21 mouse cellular contexts compared by ENCODE assay signal in genomic region chr6:108008323-108008722, GRCm38 (mm10).
"Had no signal": no experiment of that assay in that cellular context is flagged by ENCODE, and none has a peak within 500 bp of the region (broad histone marks: within the 10 kb centered on the region; RNA-seq: fewer than 3 reads in every experiment).

No protein-coding gene starts in this region.

- DNase-seq: kidney, adult 11 months; kidney, adult 8-10 months; kidney, postnatal 25 days; left cerebral cortex, postnatal 4 days; liver, postnatal 0 days; lung, embryonic 14.5 days; retina, postnatal 1 day; right cerebral cortex, postnatal 25 days; spleen, adult 18-20 months; thymus, adult 18-20 months; thymus, postnatal 36 days had no signal

- H3K9ac ChIP-seq: limb, embryonic 12.5 days; limb, embryonic 15.5 days; liver, embryonic 14.5 days; liver, postnatal 0 days; lung, embryonic 14.5 days; midbrain, embryonic 13.5 days; neural tube, embryonic 13.5 days; stomach, embryonic 15.5 days had no signal

- H3K36me3 ChIP-seq: limb, embryonic 12.5 days; limb, embryonic 15.5 days; midbrain, embryonic 13.5 days; neural tube, embryonic 13.5 days; stomach, embryonic 15.5 days had no signal

- ATAC-seq: liver, postnatal 0 days; lung, postnatal 0 days; midbrain, embryonic 13.5 days had no signal

- H3K4me1 ChIP-seq: limb, embryonic 12.5 days; limb, embryonic 15.5 days; midbrain, embryonic 13.5 days; neural tube, embryonic 13.5 days; stomach, embryonic 15.5 days had no signal

- H3K4me3 ChIP-seq: limb, embryonic 12.5 days; limb, embryonic 15.5 days; midbrain, embryonic 13.5 days; myocyte; neural tube, embryonic 13.5 days; stomach, embryonic 15.5 days had no signal

- H3K9me3 ChIP-seq: limb, embryonic 15.5 days; midbrain, embryonic 13.5 days; stomach, embryonic 15.5 days had no signal

- H3K27ac ChIP-seq: limb, embryonic 12.5 days; limb, embryonic 15.5 days; liver, embryonic 14.5 days; macrophage; midbrain, embryonic 13.5 days; neural tube, embryonic 13.5 days; stomach, embryonic 15.5 days had no signal

- H3K4me2 ChIP-seq: limb, embryonic 12.5 days; limb, embryonic 15.5 days; liver, embryonic 11.5 days; lung, embryonic 14.5 days; midbrain, embryonic 13.5 days; neural tube, embryonic 13.5 days; stomach, embryonic 15.5 days had no signal

- H3K27me3 ChIP-seq: limb, embryonic 12.5 days; limb, embryonic 15.5 days; midbrain, embryonic 13.5 days; neural tube, embryonic 13.5 days; stomach, embryonic 15.5 days had no signal
